Mouse (Mus musculus): ENCODE results near the gene Prss46. TPM values are rescaled to one million over a fixed set of nuclear protein-coding genes. Genes with fewer than 3 reads are reported as not detected.

The Prss46 gene
- total and polyA plus RNA-seq, 3 experiments, result not detected

GRCm38 (mm10) chr9:110893429-110893828 is 49.1 kb downstream of the Prss46 start:
- H3K27me3 ChIP-seq (ENCODE audit: control insufficient read depth, insufficient read depth, low read length), result no peaks in the 10 kb centered on the region
- H3K4me1 ChIP-seq (ENCODE audit: control insufficient read depth, insufficient read depth, low read length), result peaks cover 7% of the 10 kb centered on the region
- no peaks in the 10 kb centered on the region for H3K36me3 ChIP-seq (ENCODE audit: control insufficient read depth, insufficient read depth, low read length)
- TF ChIP-seq CTCF (IDR thresholded peaks at IDR 0.05) (no peak), EP300 (IDR thresholded peaks at IDR 0.05; ENCODE audit: insufficient read depth, low read depth, low read length) (no peak), POLR2A (IDR thresholded peaks at IDR 0.05; ENCODE audit: insufficient read depth, low read depth, low read length) (no peak)
- no peak overlapping the region; the same call in 1 of the 2 replicates for H3K9ac ChIP-seq (ENCODE audit: low read depth, low read length)
- H3K27ac ChIP-seq, result no peak overlapping the region
- intact Hi-C loops (cut with DNase I), result no loop called here
- DNase-seq, result no peak
- WGBS, result 62% methylated on average over 10 of the region's 10 CpGs
- H3K79me2 ChIP-seq (replicated peaks; ENCODE audit: control insufficient read depth, insufficient read depth, low read length), result no peaks in the 10 kb centered on the region
- H3K4me3 ChIP-seq, result no peak overlapping the region

GRCm38 (mm10) chr9:110895507-110895906 is 51.2 kb downstream of the Prss46 start:
- no peaks in the 10 kb centered on the region for H3K27me3 ChIP-seq (ENCODE audit: control insufficient read depth, insufficient read depth, low read length)
- peaks cover 6% of the 10 kb centered on the region for H3K4me1 ChIP-seq (ENCODE audit: control insufficient read depth, insufficient read depth, low read length)
- H3K4me3 ChIP-seq, result no peak overlapping the region
- H3K36me3 ChIP-seq (ENCODE audit: control insufficient read depth, insufficient read depth, low read length), result no peaks in the 10 kb centered on the region
- no peak overlapping the region for H3K9ac ChIP-seq (ENCODE audit: low read depth, low read length)
- H3K79me2 ChIP-seq (replicated peaks; ENCODE audit: control insufficient read depth, insufficient read depth, low read length), result no peaks in the 10 kb centered on the region
- WGBS, result 73% methylated on average over 5 of the region's 5 CpGs
- no peak overlapping the region for H3K27ac ChIP-seq
- TF ChIP-seq POLR2A (IDR thresholded peaks at IDR 0.05; ENCODE audit: insufficient read depth, low read depth, low read length), result no peak
- no peak for TF ChIP-seq CTCF (IDR thresholded peaks at IDR 0.05)
- TF ChIP-seq EP300 (IDR thresholded peaks at IDR 0.05; ENCODE audit: insufficient read depth, low read depth, low read length), result no peak
- intact Hi-C loops (cut with DNase I), result no loop called here
- no peak for DNase-seq

DNA sequence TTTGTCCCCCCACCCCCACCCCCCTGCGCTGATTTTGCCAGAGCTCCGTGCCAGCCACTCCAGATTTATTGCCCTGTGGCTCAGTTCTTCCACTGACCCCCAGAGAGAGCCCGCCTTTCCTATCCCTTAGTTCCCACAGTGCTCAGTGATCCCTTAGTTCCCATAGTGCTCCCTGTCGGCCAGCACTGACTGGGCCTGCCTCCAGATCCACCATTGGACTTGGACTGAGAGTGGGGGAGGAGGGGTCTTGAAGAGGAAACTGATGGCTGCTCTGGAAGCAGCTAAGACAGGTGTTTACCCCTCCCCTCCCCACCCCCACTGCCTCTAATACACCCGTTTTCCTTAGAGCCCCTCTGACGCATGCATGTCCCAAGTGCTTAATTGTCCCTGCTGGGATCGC is 51.7 kb downstream of the Prss46 start:
- Histone ChIP-seq H3K9ac (ENCODE audit: low read depth, low read length) (no peak overlapping the region), H3K27me3 (ENCODE audit: control insufficient read depth, insufficient read depth, low read length) (no peaks in the 10 kb centered on the region), H3K27ac (no peak overlapping the region), H3K4me1 (ENCODE audit: control insufficient read depth, insufficient read depth, low read length) (peaks cover 6% of the 10 kb centered on the region), H3K4me3 (no peak overlapping the region), H3K79me2 (replicated peaks; ENCODE audit: control insufficient read depth, insufficient read depth, low read length) (no peaks in the 10 kb centered on the region), H3K36me3 (ENCODE audit: control insufficient read depth, insufficient read depth, low read length) (no peaks in the 10 kb centered on the region)
- WGBS, result 65% methylated on average over 7 of the region's 7 CpGs
- TF ChIP-seq POLR2A (IDR thresholded peaks at IDR 0.05; ENCODE audit: insufficient read depth, low read depth, low read length) (no peak), CTCF (IDR thresholded peaks at IDR 0.05) (no peak), EP300 (IDR thresholded peaks at IDR 0.05; ENCODE audit: insufficient read depth, low read depth, low read length) (no peak)
- intact Hi-C loops (cut with DNase I), result no loop called here
- DNase-seq, result no peak

DNA sequence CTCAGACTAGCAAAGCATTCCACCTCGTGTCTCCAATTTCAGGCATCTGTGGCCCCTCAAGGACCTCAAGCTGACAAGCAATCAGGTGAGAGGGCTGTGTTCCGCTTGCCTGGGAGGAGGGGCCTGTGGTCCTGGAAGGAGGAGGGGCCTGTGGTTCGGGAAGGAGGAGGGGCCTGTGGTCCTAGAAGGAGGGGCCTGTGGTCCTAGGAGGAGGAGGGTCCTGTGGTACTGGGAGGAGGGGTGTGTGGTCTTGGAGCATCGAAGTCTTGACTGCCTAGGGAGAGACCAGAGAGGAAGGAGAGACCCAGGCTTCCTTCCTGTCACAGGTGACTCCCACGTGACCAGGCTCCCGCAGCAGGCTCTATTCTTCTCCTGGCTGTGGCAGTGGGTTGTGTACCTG is 52.3 kb downstream of the Prss46 start:
- Histone ChIP-seq H3K36me3 (ENCODE audit: control insufficient read depth, insufficient read depth, low read length) (no peaks in the 10 kb centered on the region), H3K4me1 (ENCODE audit: control insufficient read depth, insufficient read depth, low read length) (peaks cover 4% of the 10 kb centered on the region), H3K4me3 (no peak overlapping the region), H3K79me2 (replicated peaks; ENCODE audit: control insufficient read depth, insufficient read depth, low read length) (no peaks in the 10 kb centered on the region), H3K27ac (no peak overlapping the region), H3K27me3 (ENCODE audit: control insufficient read depth, insufficient read depth, low read length) (no peaks in the 10 kb centered on the region), H3K9ac (ENCODE audit: low read depth, low read length) (no peak overlapping the region)
- TF ChIP-seq POLR2A (IDR thresholded peaks at IDR 0.05; ENCODE audit: insufficient read depth, low read depth, low read length) (no peak), EP300 (IDR thresholded peaks at IDR 0.05; ENCODE audit: insufficient read depth, low read depth, low read length) (no peak), CTCF (IDR thresholded peaks at IDR 0.05) (no peak)
- no peak for DNase-seq
- intact Hi-C loops (cut with DNase I), result no loop called here
- 34% methylated on average over 6 of the region's 6 CpGs for WGBS

GRCm38 (mm10) chr9:110899451-110900008 is 55.2 kb downstream of the Prss46 start:
- no peak overlapping the region for H3K4me3 ChIP-seq
- 66% methylated on average over 10 of the region's 10 CpGs for WGBS
- H3K27me3 ChIP-seq (ENCODE audit: control insufficient read depth, insufficient read depth, low read length), result no peaks in the 10 kb centered on the region
- H3K27ac ChIP-seq, result no peak overlapping the region
- H3K79me2 ChIP-seq (replicated peaks; ENCODE audit: control insufficient read depth, insufficient read depth, low read length), result no peaks in the 10 kb centered on the region
- no peak for TF ChIP-seq CTCF (IDR thresholded peaks at IDR 0.05)
- TF ChIP-seq POLR2A (IDR thresholded peaks at IDR 0.05; ENCODE audit: insufficient read depth, low read depth, low read length), result no peak
- H3K36me3 ChIP-seq (ENCODE audit: control insufficient read depth, insufficient read depth, low read length), result no peaks in the 10 kb centered on the region
- no peak for DNase-seq
- H3K4me1 ChIP-seq (ENCODE audit: control insufficient read depth, insufficient read depth, low read length), result no peaks in the 10 kb centered on the region
- intact Hi-C loops (cut with DNase I), result no loop called here
- H3K9ac ChIP-seq (ENCODE audit: low read depth, low read length), result no peak overlapping the region

- no peak for DNase-seq
- Histone ChIP-seq H3K79me2 (replicated peaks; ENCODE audit: control insufficient read depth, insufficient read depth, low read length) (no peaks in the 10 kb centered on the region), H3K9ac (ENCODE audit: low read depth, low read length) (no peak overlapping the region), H3K27ac (no peak overlapping the region), H3K27me3 (ENCODE audit: control insufficient read depth, insufficient read depth, low read length) (no peaks in the 10 kb centered on the region), H3K4me3 (no peak overlapping the region), H3K4me1 (ENCODE audit: control insufficient read depth, insufficient read depth, low read length) (no peaks in the 10 kb centered on the region), H3K36me3 (ENCODE audit: control insufficient read depth, insufficient read depth, low read length) (no peaks in the 10 kb centered on the region)
- 95% methylated on average over 6 of the region's 6 CpGs for WGBS
- TF ChIP-seq CTCF (IDR thresholded peaks at IDR 0.05) (no peak), EP300 (IDR thresholded peaks at IDR 0.05; ENCODE audit: insufficient read depth, low read depth, low read length) (no peak), POLR2A (IDR thresholded peaks at IDR 0.05; ENCODE audit: insufficient read depth, low read depth, low read length) (no peak)
- intact Hi-C loops (cut with DNase I), result no loop called here
Measured at GRCm38 (mm10) chr9:110901204-110901603, 56.9 kb downstream of the Prss46 start.

Data from heart, adult 2 months (tissue).